Mouse (Mus musculus): Measurements from ENCODE around the gene Slc26a11.

Gene Slc26a11

GRCm38 (mm10) chr11:119402501-119403160 lies 47.3 kb downstream of the Slc26a11 start:
- DNase-seq (ENCODE audit: low spot score in 2 of 2) = no peak

- DNase-seq (ENCODE audit: low spot score in 2 of 2) = peak; percentile 25 to 39
Measured at GRCm38 (mm10) chr11:119404627-119405026, 49.3 kb downstream of the Slc26a11 start.

- no peak for DNase-seq (ENCODE audit: low spot score in 2 of 2)
Measured at GRCm38 (mm10) chr11:119407381-119407780, 52.0 kb downstream of the Slc26a11 start.

- DNase-seq (ENCODE audit: low spot score in 2 of 2) = no peak
Measured at GRCm38 (mm10) chr11:119407977-119408376, 52.6 kb downstream of the Slc26a11 start.

GRCm38 (mm10) chr11:119419327-119420118 lies 64.2 kb downstream of the Slc26a11 start:
- DNase-seq (ENCODE audit: low spot score in 2 of 2) = no peak

GRCm38 (mm10) chr11:119420426-119420825 lies 65.1 kb downstream of the Slc26a11 start:
- no peak for DNase-seq (ENCODE audit: low spot score in 2 of 2)

- DNase-seq (ENCODE audit: low spot score in 2 of 2) = no peak
Measured at GRCm38 (mm10) chr11:119427431-119427830, 72.1 kb downstream of the Slc26a11 start.

- DNase-seq (ENCODE audit: low spot score in 2 of 2) = no peak
Measured at GRCm38 (mm10) chr11:119427986-119428385, 72.6 kb downstream of the Slc26a11 start.

GRCm38 (mm10) chr11:119428649-119429136 lies 73.3 kb downstream of the Slc26a11 start:
- peak; percentile 73 to 76 for DNase-seq (ENCODE audit: low spot score in 2 of 2)

Data from spleen, postnatal 36 days (tissue).